Comparison of ENCODE assay signal across 27 mouse cellular contexts in the genomic region with DNA sequence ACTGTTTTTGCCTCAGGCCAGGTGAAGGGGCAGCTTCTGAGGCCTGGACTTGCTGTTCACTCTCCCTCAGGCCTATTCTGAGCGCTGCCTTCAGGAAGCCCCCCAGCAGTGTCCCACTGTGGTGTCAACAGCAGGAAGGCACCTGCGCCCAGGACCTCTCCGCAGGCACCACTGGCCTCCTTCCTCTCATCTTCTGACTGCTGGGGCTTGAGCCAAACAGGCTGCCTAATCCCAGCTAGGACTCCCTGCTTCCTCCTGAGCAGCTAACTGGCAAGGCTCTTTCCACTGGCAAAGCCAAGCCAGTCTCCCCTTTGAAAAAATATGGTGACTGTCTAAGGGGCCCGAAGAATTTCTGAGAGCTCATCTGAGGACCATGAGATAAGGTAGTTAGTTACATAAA. TPM values are rescaled to one million over a fixed set of nuclear protein-coding genes. Genes with fewer than 3 reads are reported as not detected.
A peak's percentile ranks its signal among the peaks of the same experiment; 100 is the strongest.
DNase-seq lines count a peak whose midpoint lies in the region; ATAC-seq and TF ChIP-seq lines count a peak whose summit lies in the region.
"Had no signal": no experiment of that assay in that cellular context is flagged by ENCODE, and none has a peak within 500 bp of the region (broad histone marks: within the 10 kb centered on the region; RNA-seq: fewer than 3 reads in every experiment).

No protein-coding gene starts in this region.

- H3K9me3 ChIP-seq in midbrain, postnatal 0 days (ENCODE audit: low read length) = no peaks in the 10 kb centered on the region
- H3K9me3 ChIP-seq: forebrain, embryonic 13.5 days; hindbrain, embryonic 10.5 days; hindbrain, embryonic 15.5 days; kidney, embryonic 15.5 days; liver, embryonic 13.5 days; midbrain, embryonic 10.5 days; neural tube, embryonic 12.5 days had no signal

- no peak overlapping the region for H3K4me2 ChIP-seq in midbrain, postnatal 0 days (ENCODE audit: low read depth, low read length, poor library complexity, severe bottlenecking)
- H3K4me2 ChIP-seq: forebrain, embryonic 13.5 days; hindbrain, embryonic 15.5 days; kidney, embryonic 15.5 days; liver, embryonic 13.5 days; lung, embryonic 14.5 days; neural tube, embryonic 12.5 days had no signal

- 53% methylated on average over 4 of the region's 4 CpGs for WGBS in spleen, adult 2 months
- WGBS in midbrain, postnatal 0 days = 56% methylated on average over 4 of the region's 4 CpGs

- H3K36me3 ChIP-seq in spleen, adult 2 months (ENCODE audit: control insufficient read depth, insufficient read depth, low read length) = no peaks in the 10 kb centered on the region
- no peaks in the 10 kb centered on the region for H3K36me3 ChIP-seq in midbrain, postnatal 0 days (ENCODE audit: insufficient read depth, low read length)
- H3K36me3 ChIP-seq: hindbrain, embryonic 10.5 days; hindbrain, embryonic 15.5 days; kidney, embryonic 15.5 days; liver, embryonic 13.5 days; midbrain, embryonic 10.5 days; neural tube, embryonic 12.5 days had no signal

- no peak for ATAC-seq in midbrain, postnatal 0 days (ENCODE audit: low FRiP score)
- ATAC-seq: forebrain, embryonic 13.5 days; midbrain, embryonic 16.5 days had no signal

- no peak overlapping the region for H3K4me3 ChIP-seq in spleen, adult 2 months (ENCODE audit: extremely low read depth, insufficient read depth, insufficient read length)
- no peak overlapping the region for H3K4me3 ChIP-seq in midbrain, postnatal 0 days (ENCODE audit: low read depth, low read length)
- H3K4me3 ChIP-seq: forebrain, embryonic 13.5 days; hindbrain, embryonic 10.5 days; hindbrain, embryonic 15.5 days; kidney, embryonic 15.5 days; left cerebral cortex, adult 2 months; liver, embryonic 13.5 days; midbrain, embryonic 10.5 days; myocyte; neural tube, embryonic 12.5 days had no signal

- no peaks in the 10 kb centered on the region for H3K27me3 ChIP-seq in spleen, adult 2 months (ENCODE audit: control insufficient read depth, insufficient read depth, low read length)
- no peaks in the 10 kb centered on the region for H3K27me3 ChIP-seq in midbrain, postnatal 0 days (ENCODE audit: insufficient read depth, low read length)
- H3K27me3 ChIP-seq: forebrain, embryonic 13.5 days; hindbrain, embryonic 15.5 days; kidney, embryonic 15.5 days; liver, embryonic 13.5 days; neural tube, embryonic 12.5 days had no signal

- H3K4me1 ChIP-seq in spleen, adult 2 months (ENCODE audit: control insufficient read depth, insufficient read depth, insufficient read length) = peaks cover 11% of the 10 kb centered on the region
- no peaks in the 10 kb centered on the region for H3K4me1 ChIP-seq in midbrain, postnatal 0 days (ENCODE audit: insufficient read depth, low read length)
- H3K4me1 ChIP-seq: hindbrain, embryonic 15.5 days; kidney, embryonic 15.5 days; liver, embryonic 13.5 days; neural tube, embryonic 12.5 days had no signal

- TF ChIP-seq POLR2A in spleen, adult 2 months (IDR thresholded peaks at IDR 0.05; ENCODE audit: low read depth, low read length) = no peak

- no peak for TF ChIP-seq CTCF in spleen, adult 2 months (IDR thresholded peaks at IDR 0.05; ENCODE audit: extremely low read depth, insufficient read depth, insufficient read length, insufficient replicate concordance)
- no peak for TF ChIP-seq CTCF in midbrain, postnatal 0 days (IDR thresholded peaks at IDR 0.05)

- no peak overlapping the region for H3K9ac ChIP-seq in midbrain, postnatal 0 days (replicated peaks; ENCODE audit: low read length, poor library complexity, severe bottlenecking)
- H3K9ac ChIP-seq: forebrain, embryonic 13.5 days; hindbrain, embryonic 15.5 days; kidney, embryonic 15.5 days; liver, embryonic 13.5 days; lung, embryonic 14.5 days; neural tube, embryonic 12.5 days had no signal

- DNase-seq in cerebellum, adult 18-20 months = peak; percentile 43 to 57
- no peak for DNase-seq in cerebellum, adult 9-10 months
- no peak for DNase-seq in spleen, adult 2 months (ENCODE audit: low read depth in 1 of 2, low spot score in 2 of 2)
- DNase-seq in spleen, adult 18-20 months = no peak
- DNase-seq in cerebellum, postnatal 10 days = peak; percentile 51 to 65
- no peak for DNase-seq in midbrain, postnatal 0 days (ENCODE audit: low spot score)
- no peak for DNase-seq in layer of hippocampus, adult 9-10 months (ENCODE audit: low spot score)
- DNase-seq: adrenal gland, postnatal 14 days; gastrocnemius, postnatal 14 days; heart, postnatal 14 days; kidney, adult 18-20 months; kidney, postnatal 25 days; liver, embryonic 13.5 days; lung, embryonic 14.5 days; lung, postnatal 14 days; right cerebral cortex, adult 18-20 months had no signal

- peak overlapping the region; percentile 57; the same call in 1 of the 2 replicates for H3K27ac ChIP-seq in spleen, adult 2 months (ENCODE audit: insufficient read depth, low read length)
- no peak overlapping the region for H3K27ac ChIP-seq in midbrain, postnatal 0 days (ENCODE audit: low read depth, low read length)
- H3K27ac ChIP-seq: forebrain, embryonic 13.5 days; hindbrain, embryonic 10.5 days; hindbrain, embryonic 15.5 days; kidney, embryonic 15.5 days; left cerebral cortex, adult 2 months; liver, embryonic 13.5 days; midbrain, embryonic 10.5 days; neural tube, embryonic 12.5 days had no signal

RNA-seq across cellular contexts. Expression of a gene that starts 16.9 kb away (rescaled TPM):
- polyA plus RNA-seq in spleen, adult 2 months (2012; rRNA removed) = 4.5 and 10.9 TPM in 2 replicates
- 86.7 and 93.5 TPM in 2 replicates for total RNA-seq in midbrain, postnatal 0 days (2014; rRNA removed)
- 17.8 and 18.1 TPM in 2 replicates for polyA plus RNA-seq in midbrain, postnatal 0 days (2015; fragmentation: Nextera tagmentation; extraction: Ambion mirVana)
- total RNA-seq: granulocyte monocyte progenitor cell, adult 5-6 weeks; megakaryocyte progenitor cell, adult 5-6 weeks had no signal
- polyA plus RNA-seq: lung, embryonic 14.5 days had no signal

Comparison
In these comparisons a context has a peak if more than half of its experiments do, and no peak if none do; other contexts are left out.
1. DNase-seq: peak in cerebellum, adult 18-20 months (2 of 2) and cerebellum, postnatal 10 days (2 of 2); none in cerebellum, adult 9-10 months (single experiment), spleen, adult 2 months (0 of 2), spleen, adult 18-20 months (0 of 2), midbrain, postnatal 0 days (single experiment) and layer of hippocampus, adult 9-10 months (single experiment).